Mouse (Mus musculus): ENCODE data around the gene Spata45.

Gene Spata45

GRCm38 (mm10) chr1:191084951-191085559 lies 48.6 kb downstream of the Spata45 start:
- DNase-seq (ENCODE audit: inconsistent ontology term) = no peak

DNA sequence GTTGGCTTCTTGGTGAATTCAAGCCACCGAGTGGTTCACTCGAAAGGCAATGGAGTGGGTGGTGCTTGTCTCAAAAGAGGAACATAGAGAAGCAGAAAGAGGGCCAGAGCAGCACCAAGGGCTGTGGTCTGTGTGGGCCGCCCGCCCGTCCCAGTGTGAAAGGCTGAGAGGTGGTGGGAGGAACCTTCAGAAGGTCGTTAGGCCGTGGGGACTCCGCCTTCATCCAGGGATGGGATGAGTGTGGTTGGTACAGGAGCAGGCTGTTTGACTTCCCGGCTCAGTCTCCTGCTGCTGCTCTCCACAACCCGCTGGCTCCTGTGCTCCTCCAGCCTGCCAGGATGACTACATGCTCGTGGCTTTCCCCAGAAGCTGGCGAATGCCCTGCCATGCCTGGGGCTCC lies 49.2 kb downstream of the Spata45 start:
- DNase-seq (ENCODE audit: inconsistent ontology term) = peak; percentile 67

DNA sequence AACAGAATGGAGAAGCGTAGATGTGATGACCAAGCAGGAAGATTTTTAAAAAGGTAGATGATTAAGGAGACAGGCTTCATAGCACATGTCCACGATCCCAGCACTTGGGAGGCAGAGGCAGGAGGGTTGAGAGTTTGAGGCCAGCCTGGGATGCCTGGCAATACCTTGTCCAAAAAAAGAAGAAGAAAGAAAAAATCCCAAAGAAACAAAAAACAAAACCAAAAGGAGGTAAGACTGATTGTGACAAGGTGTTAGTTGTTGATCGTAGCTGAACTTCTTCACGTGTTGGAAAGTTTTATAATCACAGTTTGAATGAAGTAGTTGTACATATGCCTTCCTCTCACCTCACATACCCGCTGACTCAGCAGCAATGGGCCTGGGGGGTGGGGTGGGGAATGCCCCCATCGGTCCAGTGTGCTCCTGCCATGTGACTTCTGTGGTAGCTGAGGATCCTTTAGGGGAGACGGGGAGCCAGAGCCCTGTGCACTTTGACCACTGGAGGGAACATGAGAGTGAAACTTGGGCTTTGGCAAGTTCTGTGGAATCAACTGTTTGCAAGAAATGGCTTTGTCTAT lies 50.0 kb downstream of the Spata45 start:
- no peak for DNase-seq (ENCODE audit: inconsistent ontology term)

- DNase-seq (ENCODE audit: inconsistent ontology term) = no peak
These were observed 50.5 kb downstream of the Spata45 start for GRCm38 (mm10) chr1:191086960-191087359.

DNA sequence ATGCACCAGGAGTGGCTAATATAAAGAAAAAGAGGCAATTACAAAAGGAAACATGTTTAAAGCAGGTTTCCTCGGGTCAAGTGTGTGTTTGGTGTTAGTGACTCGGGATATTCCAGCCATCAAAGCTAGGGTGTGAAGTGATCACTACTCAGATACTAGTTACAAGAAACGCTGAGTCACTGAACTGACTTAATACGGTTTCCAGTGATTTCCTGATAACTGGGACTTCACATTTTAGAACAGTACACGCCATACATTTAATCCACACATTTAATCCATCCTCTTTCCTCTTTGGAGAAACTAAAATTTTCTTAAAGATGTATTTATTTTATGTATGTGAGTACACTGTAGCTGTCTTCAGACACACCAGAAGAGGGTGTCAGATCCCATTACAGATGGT lies 51.5 kb downstream of the Spata45 start:
- no peak for DNase-seq (ENCODE audit: inconsistent ontology term)

GRCm38 (mm10) chr1:191089355-191089754 lies 52.9 kb downstream of the Spata45 start:
- no peak for DNase-seq (ENCODE audit: inconsistent ontology term)

DNA sequence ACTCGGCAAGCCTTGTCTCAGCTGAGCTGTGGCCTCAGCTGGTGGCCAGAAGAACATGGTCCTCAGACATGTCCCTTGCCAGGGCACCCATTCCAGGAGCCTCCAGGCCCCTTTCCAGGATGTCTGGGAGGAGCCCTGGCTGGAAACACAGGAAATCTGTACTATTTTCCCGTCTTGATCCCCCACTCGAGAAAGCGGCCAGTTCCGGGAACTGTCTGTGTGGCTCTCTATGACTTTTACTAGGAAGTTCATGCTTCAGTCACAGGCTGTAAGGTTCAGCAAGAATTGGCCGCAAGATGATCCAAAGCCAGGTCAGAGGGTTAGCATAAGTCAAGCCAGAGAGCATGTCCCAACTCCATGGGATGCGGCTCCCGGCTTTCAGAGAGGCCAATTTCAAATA lies 55.6 kb downstream of the Spata45 start:
- no peak for DNase-seq (ENCODE audit: inconsistent ontology term)

Data from Muller cell, postnatal 12 days (primary cell).